Comparison of ENCODE assay signal across 17 mouse cellular contexts in the genomic region with DNA sequence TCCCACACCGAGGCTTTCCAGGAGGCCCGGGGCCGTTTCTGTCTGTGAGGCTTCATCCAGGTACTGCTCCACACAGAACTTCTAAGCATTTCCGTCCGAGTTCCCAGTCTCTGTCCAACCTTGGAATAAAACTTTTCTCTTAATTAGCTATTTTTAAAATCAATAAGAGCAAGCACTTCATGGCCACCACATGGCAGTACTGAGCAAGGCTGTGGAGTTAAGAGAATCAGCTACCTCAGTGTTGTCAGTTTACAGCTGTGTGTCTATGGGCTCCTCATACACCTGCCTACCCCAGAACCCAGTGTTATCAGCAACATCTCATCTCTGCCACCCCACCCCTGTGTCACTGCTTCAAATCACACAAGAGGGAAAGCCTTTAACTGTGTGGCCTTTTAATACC.
DNase-seq lines count a peak whose midpoint lies in the region; ATAC-seq and TF ChIP-seq lines count a peak whose summit lies in the region.
"Had no signal": no experiment of that assay in that cellular context is flagged by ENCODE, and none has a peak within 500 bp of the region (broad histone marks: within the 10 kb centered on the region; RNA-seq: fewer than 3 reads in every experiment).

No protein-coding gene starts in this region.

- POLR2A ChIA-PET in Patski (lab: Charles Lee), result no interaction called here

- no peak for ATAC-seq in lung, embryonic 14.5 days (ENCODE audit: insufficient read depth)
- ATAC-seq in Patski, result no peak
- no peak for ATAC-seq in embryonic facial prominence, embryonic 15.5 days (ENCODE audit: insufficient number of reproducible peaks, low FRiP score, low TSS enrichment, low read depth)
- ATAC-seq in cerebellum, adult (ENCODE audit: insufficient number of reproducible peaks, low FRiP score, low TSS enrichment), result no peak
- ATAC-seq: intestine, embryonic 16.5 days had no signal

- in situ Hi-C loops in Patski (cut with MboI; ENCODE audit: low pct_unique_long_range_greater_than_20kb), result no loop called here

- H3K79me2 ChIP-seq in heart, adult 2 months (replicated peaks; ENCODE audit: control insufficient read depth, insufficient read depth, low read length), result peaks cover 7% of the 10 kb centered on the region

- H3K27ac ChIP-seq in heart, adult 2 months, result no peak overlapping the region
- no peak overlapping the region for H3K27ac ChIP-seq in heart, embryonic 10.5 days
- H3K27ac ChIP-seq in lung, embryonic 14.5 days (ENCODE audit: low read depth), result no peak overlapping the region
- peak overlapping the region; percentile 63; the same call in 1 of the 2 replicates for H3K27ac ChIP-seq in embryonic facial prominence, embryonic 15.5 days (replicated peaks)
- H3K27ac ChIP-seq: liver, embryonic 13.5 days; stomach, embryonic 15.5 days had no signal

- no peak for DNase-seq in heart, adult 2 months
- no peak for DNase-seq in heart, embryonic 10.5 days (ENCODE audit: low spot score)
- no peak for DNase-seq in lung, embryonic 14.5 days
- DNase-seq in lung, adult 18-20 months, result no peak
- DNase-seq in Patski (ENCODE audit: low read depth, low spot score), result no peak
- no peak for DNase-seq in cerebellum, adult 11-12 months
- DNase-seq: B cell, adult 2 months; cerebellum, adult 18-20 months; heart, postnatal 36 days; kidney, postnatal 36 days; liver, embryonic 13.5 days; retina, postnatal 1 day had no signal

- H3K27me3 ChIP-seq in heart, adult 2 months (ENCODE audit: control insufficient read depth, insufficient read depth, low read length), result no peaks in the 10 kb centered on the region
- H3K27me3 ChIP-seq in heart, embryonic 10.5 days (ENCODE audit: insufficient read depth, poor library complexity, severe bottlenecking), result no peaks in the 10 kb centered on the region
- H3K27me3 ChIP-seq in lung, embryonic 14.5 days (ENCODE audit: insufficient read depth, low read length), result no peaks in the 10 kb centered on the region
- H3K27me3 ChIP-seq in Patski, result no peaks in the 10 kb centered on the region
- H3K27me3 ChIP-seq in embryonic facial prominence, embryonic 15.5 days, result no peaks in the 10 kb centered on the region
- H3K27me3 ChIP-seq: liver, embryonic 13.5 days; neural tube, embryonic 15.5 days; stomach, embryonic 15.5 days had no signal

- peak; percentile 42 for TF ChIP-seq CTCF in heart, adult 2 months (IDR thresholded peaks at IDR 0.05)
- peak; percentile 38; the same call in 1 of the 2 replicates for TF ChIP-seq CTCF in lung, embryonic 14.5 days (IDR thresholded peaks at IDR 0.05; ENCODE audit: low read depth)
- TF ChIP-seq CTCF in Patski (IDR thresholded peaks at IDR 0.05), result peak; percentile 23

- no peak for TF ChIP-seq POLR2A in heart, adult 2 months (IDR thresholded peaks at IDR 0.05; ENCODE audit: insufficient read depth, low read depth, low read length)

- peaks cover 1% of the 10 kb centered on the region; the same call in 1 of the 2 replicates for H3K4me1 ChIP-seq in heart, adult 2 months (ENCODE audit: control insufficient read depth, insufficient read depth, low read length)
- H3K4me1 ChIP-seq in heart, embryonic 10.5 days, result peaks cover 12% of the 10 kb centered on the region
- H3K4me1 ChIP-seq in lung, embryonic 14.5 days (ENCODE audit: insufficient read depth), result no peaks in the 10 kb centered on the region
- peaks cover 14% of the 10 kb centered on the region for H3K4me1 ChIP-seq in embryonic facial prominence, embryonic 15.5 days
- H3K4me1 ChIP-seq: liver, embryonic 13.5 days; stomach, embryonic 15.5 days had no signal

- no peak overlapping the region for H3K4me2 ChIP-seq in lung, embryonic 14.5 days
- H3K4me2 ChIP-seq in embryonic facial prominence, embryonic 15.5 days (replicated peaks), result no peak overlapping the region
- H3K4me2 ChIP-seq: liver, embryonic 13.5 days; neural tube, embryonic 15.5 days; stomach, embryonic 15.5 days had no signal

- no peaks in the 10 kb centered on the region for H3K9me3 ChIP-seq in heart, embryonic 10.5 days
- H3K9me3 ChIP-seq in lung, embryonic 14.5 days (ENCODE audit: low read depth, low read length), result no peaks in the 10 kb centered on the region
- no peaks in the 10 kb centered on the region for H3K9me3 ChIP-seq in embryonic facial prominence, embryonic 15.5 days (replicated peaks)
- H3K9me3 ChIP-seq: liver, embryonic 13.5 days; neural tube, embryonic 15.5 days; stomach, embryonic 15.5 days had no signal

- H3K4me3 ChIP-seq in heart, adult 2 months, result no peak overlapping the region
- no peak overlapping the region for H3K4me3 ChIP-seq in heart, embryonic 10.5 days
- H3K4me3 ChIP-seq in lung, embryonic 14.5 days (ENCODE audit: low read depth, low read length), result no peak overlapping the region
- H3K4me3 ChIP-seq in embryonic facial prominence, embryonic 15.5 days (replicated peaks), result no peak overlapping the region
- H3K4me3 ChIP-seq: liver, embryonic 13.5 days; neural tube, embryonic 15.5 days; stomach, embryonic 15.5 days had no signal

- intact Hi-C loops in heart, adult 2 months (cut with DNase I), result no loop called here

- H3K9ac ChIP-seq in heart, adult 2 months (ENCODE audit: low read depth, low read length), result no peak overlapping the region
- H3K9ac ChIP-seq in lung, embryonic 14.5 days, result no peak overlapping the region
- no peak overlapping the region for H3K9ac ChIP-seq in embryonic facial prominence, embryonic 15.5 days
- H3K9ac ChIP-seq: liver, embryonic 13.5 days; neural tube, embryonic 15.5 days; stomach, embryonic 15.5 days had no signal

- CTCF ChIA-PET in Patski (lab: Charles Lee), result no interaction called here

- WGBS in heart, adult 2 months, result 89% methylated on average over 5 of the region's 5 CpGs
- WGBS in heart, embryonic 10.5 days, result 89% methylated on average over 5 of the region's 5 CpGs
- 79% methylated on average over 5 of the region's 5 CpGs for WGBS in lung, embryonic 14.5 days
- 57% methylated on average over 5 of the region's 5 CpGs for WGBS in embryonic facial prominence, embryonic 15.5 days

- H3K36me3 ChIP-seq in heart, adult 2 months (ENCODE audit: control insufficient read depth, insufficient read depth, low read length), result peaks cover 14% of the 10 kb centered on the region
- H3K36me3 ChIP-seq in heart, embryonic 10.5 days, result peaks cover 53% of the 10 kb centered on the region
- peaks cover 44% of the 10 kb centered on the region for H3K36me3 ChIP-seq in lung, embryonic 14.5 days (ENCODE audit: insufficient read depth)
- H3K36me3 ChIP-seq in embryonic facial prominence, embryonic 15.5 days, result peaks cover 6% of the 10 kb centered on the region
- H3K36me3 ChIP-seq: neural tube, embryonic 15.5 days had no signal

- TF ChIP-seq EP300 in heart, adult 2 months (IDR thresholded peaks at IDR 0.05; ENCODE audit: insufficient read depth, low read depth, low read length), result no peak
